Mouse (Mus musculus) hindbrain, embryonic 13.5 days (tissue): ENCODE results near the gene Sh3glb1. TPM values are rescaled to one million over a fixed set of nuclear protein-coding genes. Genes with fewer than 3 reads are reported as not detected.

Source experiments
- ATAC-seq: fragments of 200-750 bp; cut with Nextera tagmentation; 2 replicates; pipeline ENCODE4 v1.8.0; 2017; ENCODE audit warnings: moderate TSS enrichment; ENCODE audit not compliant: low FRiP score
- H3K27ac ChIP-seq: fragments of 300-500 bp; sonication (generic); 2 replicates; pipeline ENCODE4 v1.5.1; 2015; ENCODE audit warnings: inconsistent platforms, mild to moderate bottlenecking, moderate library complexity
- H3K27me3 ChIP-seq: fragments of 300-500 bp; sonication (generic); 2 replicates; pipeline ENCODE4 v1.6.1; 2015; ENCODE audit warnings: mild to moderate bottlenecking, inconsistent platforms
- H3K36me3 ChIP-seq: fragments of 300-500 bp; sonication (generic); 2 replicates; pipeline ENCODE4 v1.6.1; 2015; ENCODE audit warnings: mild to moderate bottlenecking, inconsistent platforms
- H3K4me1 ChIP-seq: fragments of 300-500 bp; sonication (generic); replicated peaks from 2 replicates; pipeline ENCODE4 v1.6.1; 2015; ENCODE audit warnings: inconsistent platforms
- H3K4me2 ChIP-seq: fragments of 300-500 bp; sonication (generic); 2 replicates; pipeline ENCODE4 v1.6.1; 2015; ENCODE audit warnings: inconsistent platforms, mild to moderate bottlenecking, moderate library complexity
- H3K4me3 ChIP-seq: fragments of 300-500 bp; sonication (generic); 2 replicates; pipeline ENCODE4 v1.5.1; 2015; ENCODE audit warnings: mild to moderate bottlenecking, inconsistent platforms
- H3K9ac ChIP-seq: fragments of 300-500 bp; sonication (generic); 2 replicates; pipeline ENCODE4 v1.6.1; 2015; ENCODE audit warnings: mild to moderate bottlenecking, inconsistent platforms
- H3K9me3 ChIP-seq: fragments of 300-500 bp; sonication (generic); 2 replicates; pipeline ENCODE4 v1.6.1; 2016; ENCODE audit warnings: inconsistent platforms
- WGBS: fragments of 180-500 bp; shearing (Covaris S2); methylation state at CpG from one replicate; pipeline ENCODE4 v1.1.7; 2015; 5-methylcytosine and 5-hydroxymethylcytosine counted together
- polyA plus RNA-seq: library from polyadenylated mRNA; unstranded; fragments of >200 nt; fragmentation: Nextera tagmentation; extraction: Ambion mirVana; gene quantifications from 2 replicates; pipeline ENCODE4 v1.2.1, GENCODE M21; 2015

Sh3glb1 gene
- polyA plus RNA-seq, 1 experiment from 2014 or later = 113 TPM

DNA sequence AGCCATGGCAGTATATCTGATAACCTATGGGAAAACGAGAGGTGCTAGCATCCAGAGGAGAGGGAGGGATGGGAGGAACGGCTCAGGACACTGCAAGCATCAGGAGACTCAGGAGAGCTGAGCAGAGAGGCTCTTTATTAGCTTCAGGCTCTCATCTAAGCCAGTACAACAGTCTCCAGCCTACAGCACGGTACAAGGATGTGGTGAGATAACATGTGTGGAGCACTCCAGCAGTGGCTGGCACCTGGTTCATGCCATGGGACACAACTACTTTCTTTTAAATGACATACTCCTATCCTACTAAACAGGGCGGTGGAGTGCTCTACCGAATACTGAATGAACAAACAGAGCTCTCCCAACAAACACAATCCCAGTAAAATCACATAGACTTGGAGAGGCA, 38.6 kb downstream of the Sh3glb1 start:
- no peak overlapping the region for H3K9ac ChIP-seq
- H3K9me3 ChIP-seq = no peaks in the 10 kb centered on the region
- H3K27me3 ChIP-seq = no peaks in the 10 kb centered on the region
- H3K27ac ChIP-seq = no peak overlapping the region
- no peak for ATAC-seq
- no peak overlapping the region for H3K4me3 ChIP-seq
- no peaks in the 10 kb centered on the region for H3K4me1 ChIP-seq
- H3K36me3 ChIP-seq = peaks cover 20% of the 10 kb centered on the region
- H3K4me2 ChIP-seq = no peak overlapping the region
- WGBS = 86% methylated on average over 5 of the region's 5 CpGs

DNA sequence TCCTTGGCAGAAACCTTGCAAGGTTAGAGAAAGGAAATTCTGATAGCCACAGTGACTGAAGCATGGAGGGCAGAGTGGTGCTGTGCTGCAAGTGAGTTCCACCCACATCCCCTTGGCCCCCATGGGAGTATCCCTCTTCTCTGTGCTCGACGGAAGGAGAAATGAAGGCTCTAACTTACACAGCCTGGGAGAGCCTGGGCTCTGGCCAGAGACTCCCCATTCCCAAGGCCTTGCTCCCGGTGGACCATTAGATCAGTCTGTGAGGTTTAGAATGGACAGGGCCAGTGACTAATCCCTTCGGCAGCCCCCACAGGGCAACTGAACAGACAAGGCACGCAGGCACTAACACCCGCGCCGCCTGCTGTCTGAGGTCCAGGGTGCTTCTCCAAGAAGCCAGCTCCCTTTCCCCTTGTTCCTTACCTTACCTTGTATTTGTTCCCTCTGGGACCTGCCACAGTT, 40.4 kb downstream of the Sh3glb1 start:
- no peak overlapping the region for H3K27ac ChIP-seq
- no peak for ATAC-seq
- no peak overlapping the region for H3K4me3 ChIP-seq
- H3K36me3 ChIP-seq = peaks cover 11% of the 10 kb centered on the region
- H3K9ac ChIP-seq = no peak overlapping the region
- no peaks in the 10 kb centered on the region for H3K9me3 ChIP-seq
- no peak overlapping the region for H3K4me2 ChIP-seq
- no peaks in the 10 kb centered on the region for H3K4me1 ChIP-seq
- WGBS = 88% methylated on average over 8 of the region's 8 CpGs
- H3K27me3 ChIP-seq = no peaks in the 10 kb centered on the region

GRCm38 (mm10) chr3:144679137-144679536, 41.0 kb downstream of the Sh3glb1 start:
- Histone ChIP-seq H3K36me3 (0 out of 2 replicates have a peak, but pooled peaks cover 6% of the 10 kb centered on the region), H3K4me1 (no peaks in the 10 kb centered on the region), H3K27me3 (no peaks in the 10 kb centered on the region), H3K9me3 (no peaks in the 10 kb centered on the region), H3K9ac (no peak overlapping the region), H3K4me3 (no peak overlapping the region), H3K27ac (no peak overlapping the region), H3K4me2 (no peak overlapping the region)
- no peak for ATAC-seq
- WGBS = 85% methylated on average over 4 of the region's 4 CpGs

GRCm38 (mm10) chr3:144677751-144678150, 42.4 kb downstream of the Sh3glb1 start:
- no peaks in the 10 kb centered on the region for H3K27me3 ChIP-seq
- H3K9me3 ChIP-seq = no peaks in the 10 kb centered on the region
- 94% methylated on average over 6 of the region's 6 CpGs for WGBS
- no peaks in the 10 kb centered on the region for H3K4me1 ChIP-seq
- no peak overlapping the region for H3K27ac ChIP-seq
- no peak overlapping the region for H3K4me3 ChIP-seq
- ATAC-seq = no peak
- no peaks in the 10 kb centered on the region for H3K36me3 ChIP-seq
- no peak overlapping the region for H3K9ac ChIP-seq
- H3K4me2 ChIP-seq = no peak overlapping the region

- no peak for ATAC-seq
- no peaks in the 10 kb centered on the region for H3K4me1 ChIP-seq
- no peak overlapping the region for H3K4me2 ChIP-seq
- H3K27me3 ChIP-seq = no peaks in the 10 kb centered on the region
- H3K9me3 ChIP-seq = no peaks in the 10 kb centered on the region
- no peak overlapping the region for H3K9ac ChIP-seq
- H3K4me3 ChIP-seq = no peak overlapping the region
- H3K36me3 ChIP-seq = no peaks in the 10 kb centered on the region
- WGBS = 75% methylated on average over 9 of the region's 9 CpGs
- no peak overlapping the region for H3K27ac ChIP-seq
Observed at GRCm38 (mm10) chr3:144676249-144676648, 43.9 kb downstream of the Sh3glb1 start.

DNA sequence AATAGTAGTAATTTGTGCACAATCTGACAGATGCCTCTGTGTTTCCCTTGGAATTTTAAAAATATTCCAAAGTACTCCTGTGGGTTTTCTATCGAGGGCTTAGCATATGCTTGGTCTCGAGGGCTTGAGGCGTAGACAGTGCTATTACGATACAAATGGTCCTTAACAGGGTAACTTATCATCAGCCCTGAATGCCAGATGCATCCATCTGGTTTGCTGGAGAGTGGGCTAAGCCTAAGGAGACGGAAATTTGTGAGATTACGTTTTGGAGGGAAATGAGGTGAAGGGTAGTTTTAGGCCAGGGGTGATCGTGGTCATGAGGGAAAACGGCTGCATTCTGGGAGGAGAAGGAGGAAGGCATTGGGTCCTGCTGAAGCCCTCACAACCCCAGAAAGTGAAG, 48.1 kb downstream of the Sh3glb1 start:
- no peak for ATAC-seq
- WGBS = 69% methylated on average over 8 of the region's 8 CpGs
- Histone ChIP-seq H3K9ac (no peak overlapping the region), H3K27me3 (no peaks in the 10 kb centered on the region), H3K9me3 (no peaks in the 10 kb centered on the region), H3K4me3 (no peak overlapping the region), H3K4me2 (no peak overlapping the region), H3K36me3 (no peaks in the 10 kb centered on the region), H3K4me1 (no peaks in the 10 kb centered on the region), H3K27ac (no peak overlapping the region)

DNA sequence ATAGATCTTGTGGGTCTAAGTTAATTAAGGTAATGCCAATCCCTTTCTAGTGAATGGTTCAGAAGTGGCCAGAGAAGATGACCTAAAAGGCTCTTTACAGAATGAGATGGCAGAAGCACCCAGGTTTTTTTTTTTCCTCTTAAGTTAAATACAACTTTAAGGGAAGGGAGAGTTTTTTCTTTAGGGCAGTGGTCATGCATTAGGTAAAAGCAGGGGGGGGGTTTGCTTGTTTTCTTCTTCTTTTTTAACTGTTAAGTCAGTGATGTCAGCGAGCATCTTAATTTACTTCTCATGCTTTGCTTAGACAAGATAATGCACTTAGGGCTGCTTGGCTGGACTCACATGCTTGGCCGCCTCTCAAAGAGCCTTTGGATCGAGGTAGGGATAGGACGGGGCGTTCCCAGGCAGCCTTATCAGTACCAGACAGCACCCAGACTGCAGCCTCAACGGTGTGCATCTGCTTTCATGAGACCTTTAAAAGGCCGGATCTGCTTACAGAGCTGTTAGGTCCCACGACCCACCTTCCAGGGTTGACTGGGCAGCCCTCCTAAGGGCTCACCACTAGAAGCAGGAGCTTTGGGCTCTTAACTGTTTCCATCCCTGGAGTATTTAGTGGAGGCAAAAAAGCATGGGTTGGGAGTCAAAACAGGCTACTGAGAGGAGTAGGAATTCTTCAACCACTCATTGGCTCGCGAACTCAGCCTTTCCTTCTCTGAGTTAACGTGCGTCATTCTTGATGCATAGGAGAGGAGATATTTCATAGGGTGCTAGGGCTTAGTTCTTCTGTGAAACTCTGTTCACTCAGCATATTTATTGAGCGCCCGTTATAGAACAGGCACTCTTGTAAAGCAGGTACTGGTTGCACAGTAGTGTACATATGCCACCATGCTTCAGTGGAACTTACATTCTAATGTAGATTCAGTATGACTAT, 49.9 kb downstream of the Sh3glb1 start:
- Histone ChIP-seq H3K9me3 (no peaks in the 10 kb centered on the region), H3K4me2 (no peak overlapping the region), H3K4me3 (no peak overlapping the region), H3K27me3 (no peaks in the 10 kb centered on the region), H3K27ac (no peak overlapping the region), H3K9ac (no peak overlapping the region), H3K36me3 (no peaks in the 10 kb centered on the region), H3K4me1 (peaks cover 2% of the 10 kb centered on the region; the same call in 1 of the 2 replicates)
- 62% methylated on average over 14 of the region's 14 CpGs for WGBS
- ATAC-seq = no peak

DNA sequence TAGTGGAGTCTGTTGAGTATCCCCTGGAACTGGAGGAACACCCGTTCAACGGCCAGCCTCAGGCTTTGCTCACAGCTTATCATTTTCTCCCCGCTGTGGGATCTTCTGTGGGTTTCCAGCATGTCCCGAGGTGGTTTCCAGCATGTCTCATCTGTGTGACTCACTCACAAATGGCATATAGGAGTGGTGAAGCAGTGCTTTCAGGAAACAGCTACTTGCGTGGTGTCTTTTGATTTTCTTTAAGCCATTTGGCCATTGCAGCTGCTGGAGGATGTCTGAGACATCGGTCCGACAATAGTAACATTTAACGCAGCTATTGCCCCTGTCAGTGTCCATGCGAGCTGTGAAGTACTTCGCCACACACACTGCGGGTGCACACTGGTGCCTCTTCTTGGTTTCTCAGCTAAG, 50.7 kb downstream of the Sh3glb1 start:
- no peak overlapping the region for H3K27ac ChIP-seq
- no peak overlapping the region for H3K4me2 ChIP-seq
- H3K9me3 ChIP-seq = no peaks in the 10 kb centered on the region
- no peak overlapping the region for H3K4me3 ChIP-seq
- H3K9ac ChIP-seq = no peak overlapping the region
- ATAC-seq = no peak
- no peaks in the 10 kb centered on the region for H3K36me3 ChIP-seq
- peaks cover 9% of the 10 kb centered on the region for H3K4me1 ChIP-seq
- no peaks in the 10 kb centered on the region for H3K27me3 ChIP-seq
- WGBS = 72% methylated on average over 11 of the region's 11 CpGs

DNA sequence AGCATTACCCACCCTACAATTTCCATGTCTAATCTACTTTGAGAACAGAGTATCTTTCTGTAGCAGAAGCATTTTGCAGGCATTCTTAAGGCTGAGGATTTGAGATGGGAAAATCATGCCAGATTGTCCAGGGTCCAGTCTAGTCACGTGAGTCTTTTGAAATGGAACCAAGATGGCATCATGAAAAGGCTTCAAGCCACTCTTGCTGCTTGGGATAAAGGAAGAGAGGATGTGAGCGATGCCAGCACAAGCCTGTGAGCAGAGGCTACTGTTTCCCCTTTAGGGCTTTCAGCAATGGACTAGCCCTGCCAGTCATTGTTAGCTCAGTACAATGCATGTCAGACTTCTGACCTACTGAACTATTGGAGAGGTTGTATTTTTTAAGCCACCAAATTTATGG, 51.2 kb downstream of the Sh3glb1 start:
- ATAC-seq = no peak
- Histone ChIP-seq H3K4me3 (no peak overlapping the region), H3K4me2 (no peak overlapping the region), H3K36me3 (no peaks in the 10 kb centered on the region), H3K27me3 (no peaks in the 10 kb centered on the region), H3K9me3 (no peaks in the 10 kb centered on the region), H3K27ac (no peak overlapping the region), H3K4me1 (peaks cover 13% of the 10 kb centered on the region), H3K9ac (no peak overlapping the region)
- 53% methylated on average over 2 of the region's 2 CpGs for WGBS

GRCm38 (mm10) chr3:144668039-144668438, 52.1 kb downstream of the Sh3glb1 start:
- Histone ChIP-seq H3K4me3 (no peak overlapping the region), H3K4me2 (no peak overlapping the region), H3K27me3 (no peaks in the 10 kb centered on the region), H3K36me3 (no peaks in the 10 kb centered on the region), H3K4me1 (peaks cover 13% of the 10 kb centered on the region), H3K27ac (no peak overlapping the region), H3K9ac (no peak overlapping the region), H3K9me3 (no peaks in the 10 kb centered on the region)
- no peak for ATAC-seq
- 89% methylated on average over 9 of the region's 9 CpGs for WGBS

DNA sequence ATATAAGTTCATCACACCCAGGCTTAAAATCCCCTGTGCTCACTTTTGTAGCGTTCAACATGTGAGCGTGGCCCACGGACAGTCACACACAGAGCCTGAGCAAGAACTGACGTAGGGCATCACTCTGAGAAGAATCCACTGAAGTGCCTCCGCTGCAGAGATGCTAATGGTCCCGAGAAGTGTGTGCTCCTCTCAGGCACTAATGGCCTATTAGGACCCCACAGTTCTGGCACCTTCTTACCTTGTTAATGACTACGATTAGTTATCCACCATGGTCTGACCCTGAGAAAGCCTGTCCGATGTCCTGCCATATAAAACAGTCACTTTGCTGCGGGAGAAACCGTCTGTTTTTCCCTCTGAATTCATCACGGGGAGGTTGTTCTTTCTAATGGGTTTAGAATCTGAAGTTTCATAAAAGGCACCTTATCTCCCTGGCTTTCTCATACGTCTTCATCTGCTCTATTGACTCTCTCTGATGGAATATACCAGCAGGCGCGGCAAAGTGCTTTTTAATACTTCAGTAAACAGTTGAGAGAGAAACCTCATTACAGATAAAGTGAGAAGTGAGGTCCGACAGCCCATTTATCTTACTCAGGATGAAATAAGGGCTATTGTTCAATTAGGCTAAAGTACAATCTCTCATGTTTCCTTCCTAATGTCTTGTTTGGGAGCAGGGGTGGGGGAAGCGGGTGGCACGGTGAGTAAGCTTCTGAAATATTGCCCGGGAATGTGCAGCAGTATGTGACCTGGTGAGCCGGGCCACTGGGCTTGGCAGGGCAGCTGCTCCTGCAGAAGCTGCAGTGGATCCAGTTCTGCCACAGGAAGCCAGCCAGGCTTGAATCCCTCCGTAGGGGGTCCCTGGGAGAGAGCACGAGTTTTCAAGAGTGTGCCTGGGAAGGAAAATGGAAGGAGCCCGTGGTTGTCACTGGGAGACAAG, 55.5 kb downstream of the Sh3glb1 start:
- whole genome bisulfite sequencing = 40% methylated on average over 22 of the region's 22 CpGs
- peak overlapping the region; percentile 33; the same call in 1 of the 2 replicates for H3K4me2 ChIP-seq
- no peak overlapping the region for H3K4me3 ChIP-seq
- ATAC-seq = peak; percentile 69
- no peaks in the 10 kb centered on the region for H3K36me3 ChIP-seq
- H3K9ac ChIP-seq = no peak overlapping the region
- H3K9me3 ChIP-seq = no peaks in the 10 kb centered on the region
- H3K27me3 ChIP-seq = no peaks in the 10 kb centered on the region
- peaks cover 13% of the 10 kb centered on the region for H3K4me1 ChIP-seq
- peak overlapping the region; percentile 56; the same call in 1 of the 2 replicates for H3K27ac ChIP-seq

DNA sequence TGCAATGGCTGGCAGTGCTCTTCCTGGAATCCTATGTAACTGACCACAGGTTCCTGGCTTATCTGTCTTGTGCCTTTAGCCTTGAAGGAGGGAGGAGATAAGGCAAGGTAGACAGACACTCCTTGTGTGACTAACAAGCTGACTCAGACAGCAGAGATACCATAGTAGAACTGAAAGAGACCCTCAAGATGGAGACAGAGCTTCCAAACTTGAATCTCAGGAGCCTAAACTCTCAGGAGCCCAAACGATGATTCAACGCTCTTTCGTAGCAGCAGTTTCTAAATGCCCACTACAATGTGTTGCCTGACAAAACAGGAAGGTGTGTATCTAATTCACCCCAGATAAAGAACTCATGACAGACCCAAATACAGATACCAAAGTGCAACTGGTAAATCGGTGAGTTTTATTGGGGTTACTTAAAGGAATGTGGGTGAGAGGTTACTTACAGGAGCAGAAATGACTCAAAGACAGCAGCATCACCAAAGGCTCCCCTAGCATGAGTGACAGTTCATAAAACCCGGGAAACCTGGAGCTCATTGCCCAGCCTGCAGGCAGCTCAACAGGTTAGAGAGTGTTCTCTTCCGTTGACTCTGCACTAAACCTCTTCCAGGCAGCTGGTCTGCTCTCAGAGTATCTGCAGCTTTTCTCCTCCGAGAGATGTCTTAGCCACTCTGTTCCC, 56.6 kb downstream of the Sh3glb1 start:
- H3K4me1 ChIP-seq = peaks cover 13% of the 10 kb centered on the region
- no peaks in the 10 kb centered on the region for H3K9me3 ChIP-seq
- H3K4me3 ChIP-seq = no peak overlapping the region
- H3K27ac ChIP-seq = no peak overlapping the region
- ATAC-seq = no peak
- H3K36me3 ChIP-seq = no peaks in the 10 kb centered on the region
- 96% methylated on average over 7 of the region's 7 CpGs for WGBS
- H3K27me3 ChIP-seq = no peaks in the 10 kb centered on the region
- no peak overlapping the region for H3K9ac ChIP-seq
- H3K4me2 ChIP-seq = no peak overlapping the region
